Comparison of ENCODE assay signal across 22 mouse cellular contexts in genomic region chr6:54241761-54242160, GRCm38 (mm10).
A peak's percentile ranks its signal among the peaks of the same experiment; 100 is the strongest.
DNase-seq lines count a peak whose midpoint lies in the region; ATAC-seq and TF ChIP-seq lines count a peak whose summit lies in the region.
"Had no signal": no experiment of that assay in that cellular context is flagged by ENCODE, and none has a peak within 500 bp of the region (broad histone marks: within the 10 kb centered on the region; RNA-seq: fewer than 3 reads in every experiment).

No protein-coding gene starts in this region.

- DNase-seq in frontal cortex, postnatal 14 days (ENCODE audit: low spot score in 2 of 2), result no peak
- DNase-seq in kidney, adult 2 months, result peak; percentile 56
- DNase-seq in kidney, adult 18-20 months, result no peak
- DNase-seq in layer of hippocampus, adult 2 months (ENCODE audit: low spot score in 2 of 2), result no peak
- no peak for DNase-seq in layer of hippocampus, adult 11-12 months (ENCODE audit: low spot score)
- DNase-seq in brain, embryonic 14.5 days (ENCODE audit: low read depth), result peak; percentile 11
- no peak for DNase-seq in urinary bladder, postnatal 36 days (ENCODE audit: low spot score in 2 of 2)
- DNase-seq: adrenal gland, postnatal 10 days; cerebellum, adult 9-11 months; gastrocnemius, postnatal 25 days; lung, adult 18-20 months; thymus, adult 18-20 months; thymus, postnatal 4 days had no signal

- no peaks in the 10 kb centered on the region for H3K36me3 ChIP-seq in kidney, adult 2 months (ENCODE audit: control insufficient read depth, insufficient read depth, low read length)
- H3K36me3 ChIP-seq: embryonic facial prominence, embryonic 13.5 days; G1E; limb, embryonic 12.5 days; stomach, embryonic 15.5 days had no signal

- no peak for TF ChIP-seq CTCF in kidney, adult 2 months (conservative IDR thresholded peaks at IDR 0.05; ENCODE audit: insufficient read depth, insufficient read length, low read depth, low read length)
- TF ChIP-seq CTCF in layer of hippocampus, adult 2 months (conservative IDR thresholded peaks at IDR 0.05), result no peak
- no peak for TF ChIP-seq CTCF in brain, embryonic 14.5 days (IDR thresholded peaks at IDR 0.05; ENCODE audit: borderline replicate concordance, extremely low read depth, insufficient read depth, insufficient read length)

- no peak for TF ChIP-seq POLR2A in kidney, adult 2 months (IDR thresholded peaks at IDR 0.05; ENCODE audit: low read depth, low read length)
- TF ChIP-seq POLR2A in brain, embryonic 14.5 days (IDR thresholded peaks at IDR 0.05; ENCODE audit: borderline replicate concordance, extremely low read depth, insufficient read depth, insufficient read length, poor library complexity, severe bottlenecking), result no peak

- peak; percentile 17; the same call in 1 of the 2 replicates for ATAC-seq in frontal cortex, adult (ENCODE audit: low TSS enrichment)
- ATAC-seq: activated CD4-positive, CD25-positive, alpha-beta regulatory T cell, adult 4 months; hindbrain, embryonic 16.5 days; intestine, embryonic 16.5 days had no signal

- no peak overlapping the region for H3K27ac ChIP-seq in kidney, adult 2 months (ENCODE audit: insufficient read depth, low read depth, low read length)
- H3K27ac ChIP-seq in layer of hippocampus, adult 2 months, result peak overlapping the region; percentile 65; the same call in 1 of the 2 replicates
- H3K27ac ChIP-seq: embryonic facial prominence, embryonic 13.5 days; limb, embryonic 12.5 days; stomach, embryonic 15.5 days had no signal

- WGBS in kidney, adult 2 months, result 34% methylated on average over 5 of the region's 5 CpGs

- no peaks in the 10 kb centered on the region for H3K27me3 ChIP-seq in kidney, adult 2 months (replicated peaks; ENCODE audit: control insufficient read depth, insufficient read depth, low read length)
- H3K27me3 ChIP-seq: embryonic facial prominence, embryonic 13.5 days; limb, embryonic 12.5 days; stomach, embryonic 15.5 days had no signal

- peaks cover 8% of the 10 kb centered on the region for H3K4me1 ChIP-seq in kidney, adult 2 months (ENCODE audit: control insufficient read depth, insufficient read depth, low read length)
- H3K4me1 ChIP-seq: stomach, embryonic 15.5 days had no signal

- H3K4me3 ChIP-seq in kidney, adult 2 months (ENCODE audit: insufficient read depth, low read depth, low read length), result no peak overlapping the region
- H3K4me3 ChIP-seq in layer of hippocampus, adult 2 months, result peak overlapping the region; percentile 30; the same call in 1 of the 2 replicates
- H3K4me3 ChIP-seq: embryonic facial prominence, embryonic 13.5 days; heart, embryonic 10.5 days; limb, embryonic 12.5 days; stomach, embryonic 15.5 days had no signal

Comparison
In these comparisons a context has a peak if more than half of its experiments do, and no peak if none do; other contexts are left out.
1. DNase-seq: peak in kidney, adult 2 months (single experiment) and brain, embryonic 14.5 days (single experiment); none in frontal cortex, postnatal 14 days (0 of 2), kidney, adult 18-20 months (single experiment), layer of hippocampus, adult 2 months (0 of 2), layer of hippocampus, adult 11-12 months (single experiment) and urinary bladder, postnatal 36 days (0 of 2).